Mouse (Mus musculus): ENCODE data around the gene Upk3bl. TPM values are rescaled to one million over a fixed set of nuclear protein-coding genes. Genes with fewer than 3 reads are reported as not detected.
"Not testable (repeated sequence)": the region's sequence is repeated elsewhere in the genome, so short reads cannot be mapped to it uniquely, and the experiment has no call there.

Gene Upk3bl
- polyA plus RNA-seq, 1 experiment from 2014 or later, result 0.50 TPM

DNA sequence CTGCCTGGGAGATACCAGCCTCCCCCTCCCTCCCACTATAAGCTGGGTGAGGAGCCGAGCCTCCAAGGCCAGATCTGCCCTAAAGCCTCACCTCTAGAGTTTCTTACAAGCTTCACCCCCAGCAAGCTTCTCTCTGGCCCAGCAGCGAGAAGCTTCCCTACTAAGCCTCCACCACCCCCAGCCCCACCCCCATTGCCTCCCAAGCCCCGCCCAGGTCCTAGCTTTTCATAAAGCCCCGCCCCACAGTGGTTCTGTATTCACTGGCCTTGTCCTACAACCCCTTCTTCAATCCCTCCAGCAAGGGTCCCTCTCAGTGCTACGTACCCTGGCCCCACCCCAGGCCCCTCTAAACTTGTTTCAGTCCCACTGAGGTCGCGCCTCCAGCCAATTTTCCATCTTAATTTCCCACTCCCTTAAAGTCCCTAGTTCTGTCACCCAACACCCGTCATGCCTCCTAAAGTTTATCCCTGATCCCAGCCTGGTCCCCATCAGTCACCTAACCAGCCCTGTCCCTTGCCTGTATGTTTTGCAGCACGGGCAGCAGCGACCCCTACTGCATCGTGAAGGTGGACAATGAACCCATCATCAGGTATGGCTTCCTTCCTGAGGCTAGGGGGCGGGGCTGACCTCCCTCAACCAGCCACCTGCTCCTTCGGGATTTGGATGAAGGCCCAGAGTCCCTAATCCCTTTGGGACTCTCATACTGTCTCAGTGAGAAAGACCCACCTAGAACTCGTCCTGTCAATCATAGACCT lies 34.7 kb downstream of the Upk3bl start:
- H3K27me3 ChIP-seq (replicated peaks), result peaks cover 73% of the 10 kb centered on the region
- no peak overlapping the region for H3K27ac ChIP-seq (ENCODE audit: poor library complexity, severe bottlenecking)
- ATAC-seq (ENCODE audit: insufficient number of reproducible peaks, low FRiP score), result no peak
- no peak overlapping the region for H3K4me3 ChIP-seq
- no peak overlapping the region for H3K9ac ChIP-seq
- no peaks in the 10 kb centered on the region for H3K9me3 ChIP-seq (replicated peaks)
- H3K36me3 ChIP-seq, result no peaks in the 10 kb centered on the region
- WGBS, result 18% methylated on average over 14 of the region's 14 CpGs
- H3K4me2 ChIP-seq, result no peak overlapping the region
- H3K4me1 ChIP-seq (replicated peaks), result peaks cover 15% of the 10 kb centered on the region

DNA sequence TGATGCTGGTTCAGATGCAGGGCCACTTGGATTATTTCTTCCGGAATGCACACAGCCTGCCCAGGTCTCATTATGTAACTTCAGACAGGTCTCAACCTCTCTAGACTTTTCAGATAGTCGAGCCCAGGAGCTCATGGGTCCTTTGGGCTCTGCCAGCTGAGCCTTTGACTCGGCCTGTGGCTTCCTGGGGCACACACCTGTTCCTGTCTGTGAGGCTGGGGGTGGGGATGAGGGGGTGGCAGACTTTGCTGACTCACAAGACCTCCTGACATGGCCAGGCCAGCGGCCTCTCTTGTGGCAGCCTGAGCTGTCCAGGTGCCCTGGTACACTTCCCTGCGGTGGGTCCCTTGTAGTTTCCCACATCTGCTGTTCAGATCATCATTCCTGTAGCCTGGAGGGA lies 37.6 kb downstream of the Upk3bl start:
- no peak for ATAC-seq (ENCODE audit: insufficient number of reproducible peaks, low FRiP score)
- Histone ChIP-seq H3K27me3 (replicated peaks) (peaks cover 50% of the 10 kb centered on the region), H3K4me3 (no peak overlapping the region), H3K9ac (no peak overlapping the region), H3K27ac (ENCODE audit: poor library complexity, severe bottlenecking) (no peak overlapping the region), H3K9me3 (replicated peaks) (no peaks in the 10 kb centered on the region), H3K4me1 (replicated peaks) (no peaks in the 10 kb centered on the region), H3K36me3 (no peaks in the 10 kb centered on the region), H3K4me2 (no peak overlapping the region)
- WGBS, result 58% methylated on average over 5 of the region's 5 CpGs

DNA sequence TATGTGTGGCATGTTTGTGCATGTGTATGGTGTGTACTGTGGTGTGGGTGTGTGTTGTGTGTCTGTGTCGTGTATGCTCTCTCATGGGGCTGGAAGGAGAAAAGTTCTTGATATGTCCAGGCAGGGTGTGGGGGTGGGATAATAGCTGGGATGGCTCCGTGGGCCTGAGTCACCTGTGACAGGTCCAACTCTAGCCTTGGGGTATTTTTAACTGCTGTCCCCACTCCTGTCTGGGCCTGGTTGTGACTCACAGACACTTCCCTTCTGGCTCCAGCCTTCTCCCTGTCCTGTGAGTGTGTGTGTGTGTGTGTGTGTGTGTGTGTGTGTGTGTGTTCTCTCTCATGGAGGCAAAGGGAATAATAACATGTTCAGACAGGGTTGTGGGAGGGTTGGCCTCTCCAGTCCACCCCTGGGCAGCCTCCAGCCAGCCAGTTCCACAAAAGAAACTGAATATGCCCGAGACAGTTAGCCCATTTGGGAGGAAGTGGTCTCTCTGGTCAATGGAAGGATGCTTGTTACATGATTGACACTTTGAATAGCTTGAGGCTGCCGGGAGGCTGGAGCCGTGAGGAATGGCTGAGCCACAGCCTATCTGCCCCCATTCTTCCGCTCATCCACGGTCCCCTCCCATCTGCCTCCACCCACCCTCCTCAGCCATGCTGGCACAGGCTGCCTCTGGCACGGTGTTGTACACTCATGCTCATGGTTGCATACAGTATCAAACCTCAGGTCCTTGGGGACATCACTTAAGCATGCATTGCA lies 40.1 kb downstream of the Upk3bl start:
- WGBS, result 52% methylated on average over 8 of the region's 8 CpGs
- Histone ChIP-seq H3K36me3 (no peaks in the 10 kb centered on the region), H3K9ac (no peak overlapping the region), H3K4me1 (replicated peaks) (no peaks in the 10 kb centered on the region), H3K9me3 (replicated peaks) (no peaks in the 10 kb centered on the region), H3K27ac (ENCODE audit: poor library complexity, severe bottlenecking) (no peak overlapping the region), H3K4me3 (no peak overlapping the region), H3K4me2 (no peak overlapping the region), H3K27me3 (replicated peaks) (peaks cover 31% of the 10 kb centered on the region)
- no peak for ATAC-seq (ENCODE audit: insufficient number of reproducible peaks, low FRiP score)

DNA sequence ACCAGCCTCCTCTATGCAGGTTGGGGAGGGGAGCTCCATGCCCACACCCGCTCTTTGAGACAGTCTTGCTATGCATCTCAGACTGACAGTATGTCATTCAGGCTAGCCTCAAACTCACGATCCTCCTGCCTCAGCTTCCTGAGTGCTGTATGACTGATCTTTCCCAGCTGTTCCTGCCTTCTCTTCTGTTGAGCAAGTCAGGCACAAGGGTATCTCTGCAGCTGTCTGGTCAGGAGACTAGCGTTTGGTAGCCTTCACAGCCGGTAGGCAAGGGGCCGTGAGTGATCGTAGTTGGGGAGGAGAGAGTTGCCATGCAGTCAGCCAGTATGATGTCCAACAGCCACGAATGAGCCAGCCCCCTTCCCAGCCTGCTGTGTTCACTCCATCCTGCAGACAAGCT lies 40.8 kb downstream of the Upk3bl start:
- Histone ChIP-seq H3K4me1 (replicated peaks) (no peaks in the 10 kb centered on the region), H3K27me3 (replicated peaks) (peaks cover 27% of the 10 kb centered on the region), H3K9me3 (replicated peaks) (no peaks in the 10 kb centered on the region), H3K4me2 (no peak overlapping the region), H3K4me3 (no peak overlapping the region), H3K36me3 (no peaks in the 10 kb centered on the region), H3K27ac (ENCODE audit: poor library complexity, severe bottlenecking) (no peak overlapping the region), H3K9ac (no peak overlapping the region)
- ATAC-seq (ENCODE audit: insufficient number of reproducible peaks, low FRiP score), result no peak
- 65% methylated on average over 7 of the region's 7 CpGs for WGBS

DNA sequence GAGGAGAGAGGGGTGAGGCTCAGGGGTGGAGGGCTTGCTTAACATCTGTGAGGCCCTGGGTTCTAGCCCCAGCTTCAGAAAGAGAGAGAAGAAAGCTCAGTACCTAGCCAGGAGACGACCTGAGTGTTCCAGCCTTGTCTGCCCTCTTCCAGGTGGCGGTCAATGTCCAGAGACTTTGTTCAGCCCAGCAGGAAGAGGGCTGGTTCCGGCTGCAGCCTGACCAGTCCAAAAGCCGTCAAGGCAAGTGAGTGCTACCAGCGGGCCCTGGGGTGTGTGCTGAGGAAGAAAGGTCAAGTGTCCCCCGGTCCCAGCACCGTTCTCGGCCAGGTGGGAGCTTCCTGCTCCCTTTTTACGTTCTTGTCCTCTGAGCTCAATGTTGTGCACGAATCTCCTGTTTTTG lies 44.2 kb downstream of the Upk3bl start:
- no peak for ATAC-seq (ENCODE audit: insufficient number of reproducible peaks, low FRiP score)
- no peak overlapping the region for H3K27ac ChIP-seq (ENCODE audit: poor library complexity, severe bottlenecking)
- no peak overlapping the region for H3K4me3 ChIP-seq
- H3K36me3 ChIP-seq, result no peaks in the 10 kb centered on the region
- peaks cover 32% of the 10 kb centered on the region for H3K27me3 ChIP-seq (replicated peaks)
- H3K4me1 ChIP-seq (replicated peaks), result peaks cover 4% of the 10 kb centered on the region; the same call in 1 of the 2 replicates
- no peak overlapping the region for H3K4me2 ChIP-seq
- H3K9ac ChIP-seq, result no peak overlapping the region
- WGBS, result 76% methylated on average over 10 of the region's 10 CpGs
- H3K9me3 ChIP-seq (replicated peaks), result no peaks in the 10 kb centered on the region

DNA sequence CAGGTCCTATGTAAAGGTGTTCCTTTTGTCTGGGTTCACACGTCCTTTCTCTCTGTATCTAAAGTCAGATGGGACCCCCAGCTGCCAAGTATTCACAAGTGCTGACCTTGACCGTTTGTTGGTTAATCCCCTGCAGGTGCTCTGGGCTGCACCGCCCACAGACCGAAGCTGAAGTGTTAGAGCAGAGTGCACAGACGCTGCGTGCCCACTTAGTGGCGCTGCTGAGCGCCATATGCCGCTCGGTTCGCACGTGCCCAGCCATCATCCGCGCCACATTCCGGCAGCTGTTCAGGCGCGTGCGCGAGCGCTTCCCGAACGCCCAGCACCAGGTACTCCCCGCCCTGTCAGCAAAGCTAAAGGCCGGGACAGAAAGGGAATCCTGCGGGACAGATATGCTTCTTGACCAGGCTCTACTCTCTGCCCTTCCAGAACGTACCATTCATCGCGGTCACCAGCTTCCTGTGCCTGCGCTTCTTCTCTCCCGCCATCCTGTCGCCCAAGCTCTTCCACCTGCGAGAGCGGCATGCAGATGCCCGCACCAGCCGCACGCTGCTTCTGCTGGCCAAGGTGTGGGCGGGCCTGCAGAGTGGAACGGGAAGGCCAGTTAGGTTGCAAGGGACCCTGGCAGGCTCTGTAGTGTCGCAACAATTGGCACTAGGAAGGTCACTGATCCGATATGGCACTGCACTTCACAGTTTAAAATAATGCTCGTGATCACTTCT lies 48.0 kb downstream of the Upk3bl start:
- Histone ChIP-seq H3K36me3 (no peaks in the 10 kb centered on the region), H3K27me3 (replicated peaks) (peaks cover 29% of the 10 kb centered on the region), H3K9me3 (replicated peaks) (no peaks in the 10 kb centered on the region), H3K27ac (ENCODE audit: poor library complexity, severe bottlenecking) (no peak overlapping the region), H3K9ac (peak overlapping the region; percentile 14; the same call in 1 of the 2 replicates), H3K4me1 (replicated peaks) (peaks cover 4% of the 10 kb centered on the region; the same call in 1 of the 2 replicates), H3K4me2 (peak overlapping the region; percentile 71), H3K4me3 (peak overlapping the region; percentile 36)
- WGBS, result 6% methylated on average over 41 of the region's 41 CpGs
- peak; percentile 68 for ATAC-seq (ENCODE audit: insufficient number of reproducible peaks, low FRiP score)

DNA sequence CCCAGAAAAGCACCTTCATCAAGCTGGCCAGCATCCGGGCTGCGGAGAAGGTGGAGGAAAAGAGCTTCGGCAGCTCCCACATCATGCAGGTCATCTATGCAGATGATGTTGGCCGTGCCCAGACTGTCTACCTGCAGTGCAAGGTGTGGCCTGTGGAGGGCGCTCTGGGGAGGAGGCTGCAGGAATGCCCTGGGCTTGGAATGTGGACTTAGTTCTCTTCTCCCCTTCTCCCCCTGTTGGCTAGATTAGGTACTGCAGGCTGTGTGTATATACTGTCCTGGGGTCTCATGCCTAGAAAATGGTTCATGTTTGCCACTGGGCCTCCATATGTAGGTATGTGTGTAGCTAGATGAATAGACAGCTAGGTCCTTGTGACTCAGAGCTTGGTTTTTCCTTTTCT lies 50.2 kb downstream of the Upk3bl start:
- no peak overlapping the region for H3K27ac ChIP-seq (ENCODE audit: poor library complexity, severe bottlenecking)
- no peaks in the 10 kb centered on the region for H3K36me3 ChIP-seq
- peaks cover 4% of the 10 kb centered on the region; the same call in 1 of the 2 replicates for H3K4me1 ChIP-seq (replicated peaks)
- no peak overlapping the region for H3K4me2 ChIP-seq
- H3K4me3 ChIP-seq, result no peak overlapping the region
- peaks cover 29% of the 10 kb centered on the region for H3K27me3 ChIP-seq (replicated peaks)
- H3K9ac ChIP-seq, result no peak overlapping the region
- no peak for ATAC-seq (ENCODE audit: insufficient number of reproducible peaks, low FRiP score)
- WGBS, result 82% methylated on average over 5 of the region's 5 CpGs
- no peaks in the 10 kb centered on the region for H3K9me3 ChIP-seq (replicated peaks)

DNA sequence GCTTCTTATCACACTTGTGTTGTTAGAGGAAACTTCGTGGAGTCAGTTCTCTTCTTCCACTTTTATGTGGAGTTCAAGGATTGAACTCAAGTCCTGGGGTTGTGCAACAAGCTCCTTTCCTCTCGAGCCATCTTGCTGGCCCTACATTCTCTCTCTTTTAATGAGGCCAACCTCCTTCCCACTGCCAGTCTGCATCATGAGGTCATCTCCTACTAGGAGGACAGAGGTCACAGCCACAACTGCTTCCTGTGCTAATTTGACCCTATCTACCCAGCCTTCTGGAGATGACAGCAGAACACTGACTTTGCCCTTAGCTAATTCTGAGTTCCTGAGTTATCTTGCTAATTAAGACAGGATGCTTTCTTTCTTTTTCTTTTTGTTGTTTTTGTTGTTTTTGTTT lies 54.2 kb downstream of the Upk3bl start:
- Histone ChIP-seq H3K9me3 (replicated peaks) (no peaks in the 10 kb centered on the region), H3K36me3 (no peaks in the 10 kb centered on the region), H3K4me1 (replicated peaks) (no peaks in the 10 kb centered on the region), H3K4me2 (no peak overlapping the region), H3K9ac (no peak overlapping the region), H3K27me3 (replicated peaks) (peaks cover 4% of the 10 kb centered on the region), H3K27ac (ENCODE audit: poor library complexity, severe bottlenecking) (no peak overlapping the region), H3K4me3 (no peak overlapping the region)
- no peak for ATAC-seq (ENCODE audit: insufficient number of reproducible peaks, low FRiP score)
- 38% methylated on average over 2 of the region's 2 CpGs for WGBS

DNA sequence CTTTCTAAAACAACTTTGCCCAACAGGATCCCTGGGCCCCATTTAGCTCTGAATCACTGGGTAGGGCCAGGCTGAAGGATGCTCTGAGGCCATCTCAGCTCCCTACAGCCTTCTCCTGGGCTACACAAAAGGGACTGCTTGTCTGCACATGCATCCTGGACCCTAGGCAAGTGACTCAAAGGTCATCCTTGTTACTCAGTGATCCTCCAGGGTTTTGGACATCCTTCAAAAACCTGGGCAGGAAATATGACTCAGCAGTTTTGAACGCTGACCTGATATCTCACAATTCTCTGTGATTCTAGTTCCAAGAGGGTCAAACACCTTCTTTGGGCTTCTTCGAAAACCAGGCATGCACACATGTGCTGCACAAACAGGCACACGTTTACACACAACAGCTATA lies 54.8 kb downstream of the Upk3bl start:
- Histone ChIP-seq H3K9me3 (replicated peaks) (no peaks in the 10 kb centered on the region), H3K9ac (no peak overlapping the region), H3K27ac (ENCODE audit: poor library complexity, severe bottlenecking) (no peak overlapping the region), H3K36me3 (no peaks in the 10 kb centered on the region), H3K4me2 (no peak overlapping the region), H3K4me3 (no peak overlapping the region), H3K4me1 (replicated peaks) (no peaks in the 10 kb centered on the region), H3K27me3 (replicated peaks) (no peaks in the 10 kb centered on the region; the same call in 1 of the 2 replicates)
- no peak for ATAC-seq (ENCODE audit: insufficient number of reproducible peaks, low FRiP score)
- WGBS, result 56% methylated on average over 3 of the region's 3 CpGs

DNA sequence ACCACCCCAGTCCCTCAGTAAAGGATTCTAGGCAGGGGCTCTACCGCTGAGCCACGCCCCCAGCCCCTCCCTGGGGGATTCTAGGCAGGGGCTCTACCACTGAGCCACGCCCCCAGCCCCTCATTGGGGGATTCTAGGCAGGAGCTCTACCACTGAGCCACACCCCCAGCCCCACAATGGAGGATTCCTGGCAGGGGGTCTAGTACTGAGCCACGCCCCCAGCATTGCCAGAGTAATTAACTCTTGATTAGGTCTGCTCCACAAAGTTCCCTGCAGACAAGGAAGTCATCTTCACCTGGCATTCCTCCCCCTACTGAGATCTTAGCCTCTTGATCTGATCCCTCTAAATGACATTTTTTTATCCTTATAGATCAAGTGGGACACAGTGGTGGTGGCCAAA lies 59.3 kb downstream of the Upk3bl start:
- ATAC-seq (ENCODE audit: insufficient number of reproducible peaks, low FRiP score); H3K4me2 ChIP-seq; H3K27me3 ChIP-seq (replicated peaks); H3K4me3 ChIP-seq; H3K9me3 ChIP-seq (replicated peaks); H3K36me3 ChIP-seq; H3K27ac ChIP-seq (ENCODE audit: poor library complexity, severe bottlenecking); H3K9ac ChIP-seq: not testable (repeated sequence)
- peaks cover 18% of the 10 kb centered on the region for H3K4me1 ChIP-seq (replicated peaks)
- 42% methylated on average over 4 of the region's 4 CpGs for WGBS
